Mouse (Mus musculus) heart, postnatal 0 days (tissue): Measurements from ENCODE around the gene Rab33b.

Source experiments
- CTCF ChIP-seq: IDR thresholded peaks from 2 replicates; pipeline ENCODE4 v1.5.1; 2016; ENCODE audit warnings: antibody characterized with exemption, control low read depth, low read depth
- EP300 ChIP-seq: IDR thresholded peaks from 2 replicates; pipeline ENCODE4 v1.6.1; 2016; ENCODE audit warnings: antibody characterized with exemption, low read depth

DNA sequence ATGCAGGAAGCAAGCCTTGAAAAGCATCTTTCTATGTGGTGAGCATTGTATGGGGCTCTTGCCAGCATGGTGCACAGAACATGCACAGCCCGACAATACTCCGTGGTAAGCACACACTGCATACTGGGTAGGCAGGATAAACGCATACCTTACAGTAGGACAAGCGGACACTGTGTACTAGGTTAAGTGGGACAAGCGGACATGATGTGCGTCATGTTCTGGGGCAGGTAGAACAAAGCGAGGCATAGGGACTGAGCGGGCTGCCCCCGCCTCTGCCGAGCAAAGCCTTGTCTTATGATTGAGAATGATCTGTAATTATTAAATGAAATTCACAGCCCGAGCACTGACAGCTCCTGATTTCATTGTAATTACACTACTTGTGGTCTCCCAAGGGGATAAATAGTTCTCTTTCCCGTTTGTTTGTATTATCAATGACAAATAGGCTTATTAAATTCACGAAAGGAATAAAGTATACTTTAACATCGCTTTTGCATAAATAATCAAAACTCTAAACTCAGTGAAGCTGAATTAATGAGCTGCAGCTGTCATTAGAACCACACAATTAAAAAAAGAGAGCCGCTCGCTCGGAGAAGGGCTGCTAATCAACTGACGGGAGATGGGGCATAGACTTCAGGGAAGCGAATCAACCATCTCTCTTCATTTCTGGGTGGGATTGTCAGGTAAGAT, 60.9 kb downstream of the Rab33b start:
- no peak for TF ChIP-seq CTCF
- TF ChIP-seq EP300, result no peak
